Mouse (Mus musculus) forebrain, embryonic 13.5 days (tissue): ENCODE data around the gene Hdac7. TPM values are rescaled to one million over a fixed set of nuclear protein-coding genes. Genes with fewer than 3 reads are reported as not detected.
"Not testable (repeated sequence)": the region's sequence is repeated elsewhere in the genome, so short reads cannot be mapped to it uniquely, and the experiment has no call there.

Experiments used
- ATAC-seq: fragments of 200-750 bp; cut with Nextera tagmentation; 2 replicates; pipeline ENCODE4 v1.8.0; 2017
- H3K27ac ChIP-seq: fragments of 300-500 bp; sonication (generic); 2 replicates; pipeline ENCODE4 v1.5.1; 2015; ENCODE audit warnings: inconsistent platforms, mild to moderate bottlenecking, moderate library complexity
- H3K27me3 ChIP-seq: fragments of 300-500 bp; sonication (generic); 2 replicates; pipeline ENCODE4 v1.6.1; 2015; ENCODE audit warnings: mild to moderate bottlenecking, inconsistent platforms
- H3K36me3 ChIP-seq: fragments of 300-500 bp; sonication (generic); 2 replicates; pipeline ENCODE4 v1.6.1; 2015; ENCODE audit warnings: mild to moderate bottlenecking, inconsistent platforms; ENCODE audit not compliant: poor library complexity, severe bottlenecking
- H3K4me1 ChIP-seq: fragments of 300-500 bp; sonication (generic); 2 replicates; pipeline ENCODE4 v1.6.1; 2015; ENCODE audit warnings: inconsistent platforms
- H3K4me2 ChIP-seq: fragments of 300-500 bp; sonication (generic); 2 replicates; pipeline ENCODE4 v1.6.1; 2015; ENCODE audit warnings: inconsistent platforms, mild to moderate bottlenecking, moderate library complexity
- H3K4me3 ChIP-seq: fragments of 300-500 bp; sonication (generic); 2 replicates; pipeline ENCODE4 v1.5.1; 2015; ENCODE audit warnings: mild to moderate bottlenecking, inconsistent platforms
- H3K9ac ChIP-seq: fragments of 300-500 bp; sonication (generic); 2 replicates; pipeline ENCODE4 v1.6.1; 2015; ENCODE audit warnings: mild to moderate bottlenecking, inconsistent platforms
- H3K9me3 ChIP-seq: fragments of 300-500 bp; sonication (generic); replicated peaks from 2 replicates; pipeline ENCODE4 v1.6.1; 2016; ENCODE audit warnings: inconsistent platforms
- WGBS: fragments of 180-500 bp; shearing (Covaris S2); methylation state at CpG from one replicate; pipeline ENCODE4 v1.1.7; 2015; 5-methylcytosine and 5-hydroxymethylcytosine counted together
- polyA plus RNA-seq: library from polyadenylated mRNA; unstranded; fragments of >200 nt; fragmentation: Nextera tagmentation; extraction: Ambion mirVana; gene quantifications from 2 replicates; pipeline ENCODE4 v1.2.1, GENCODE M21; 2015

Hdac7 gene
- polyA plus RNA-seq, 1 experiment from 2014 or later, result 20.3 TPM

- H3K36me3 ChIP-seq, result no peaks in the 10 kb centered on the region
- 85% methylated on average over 19 of the region's 19 CpGs for WGBS
- no peaks in the 10 kb centered on the region for H3K27me3 ChIP-seq
- no peak overlapping the region for H3K4me2 ChIP-seq
- H3K9me3 ChIP-seq, result no peaks in the 10 kb centered on the region
- H3K27ac ChIP-seq, result no peak overlapping the region
- H3K9ac ChIP-seq, result no peak overlapping the region
- H3K4me3 ChIP-seq, result no peak overlapping the region
- no peaks in the 10 kb centered on the region for H3K4me1 ChIP-seq
- ATAC-seq, result no peak
Measured at GRCm38 (mm10) chr15:97871055-97872030, 27.0 kb upstream of the Hdac7 start.

DNA sequence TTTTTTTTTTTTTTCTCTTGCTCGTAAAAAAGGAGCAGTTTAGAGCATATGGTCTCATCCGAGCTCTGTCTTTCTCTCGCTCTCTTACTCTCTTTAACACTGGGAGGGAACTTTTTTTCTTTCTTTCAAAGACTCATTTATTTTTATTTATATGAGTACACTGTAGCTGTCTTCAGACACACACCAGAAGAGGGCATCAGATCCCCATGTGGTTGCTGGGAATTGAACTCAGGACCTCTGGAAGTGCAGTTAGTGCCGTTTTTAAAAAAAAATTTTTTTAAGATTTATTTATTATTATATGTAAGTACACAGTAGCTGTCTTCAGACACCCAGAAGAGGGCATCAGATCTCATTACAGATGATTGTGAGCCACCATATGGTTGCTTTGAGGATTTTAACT, 25.8 kb upstream of the Hdac7 start:
- not testable (repeated sequence) for H3K27ac ChIP-seq, ATAC-seq, H3K4me3 ChIP-seq, H3K9ac ChIP-seq, H3K9me3 ChIP-seq, H3K4me2 ChIP-seq, H3K4me1 ChIP-seq, H3K27me3 ChIP-seq, H3K36me3 ChIP-seq
- WGBS, result 86% methylated on average over 4 of the region's 4 CpGs

DNA sequence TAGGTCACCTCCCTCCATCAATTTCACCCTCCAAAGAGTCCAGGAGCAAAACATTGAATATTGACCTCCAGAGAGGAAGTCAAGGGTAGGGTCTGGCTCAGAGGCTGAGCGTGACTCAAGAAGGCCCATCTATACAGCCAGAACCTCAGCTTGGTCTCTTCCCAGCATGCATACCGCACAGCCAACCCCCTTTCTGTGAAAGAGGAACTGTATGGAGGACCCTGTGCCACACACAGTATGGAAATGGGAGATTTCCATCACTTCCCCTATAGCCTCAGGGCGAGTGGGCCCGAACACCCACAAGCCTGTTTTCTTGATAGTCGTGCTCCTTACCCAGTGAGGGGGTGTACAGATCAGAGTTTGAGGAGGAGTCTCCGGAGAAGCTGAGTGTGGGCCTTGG, 24.7 kb upstream of the Hdac7 start:
- H3K36me3 ChIP-seq, result no peaks in the 10 kb centered on the region
- H3K4me2 ChIP-seq, result no peak overlapping the region
- no peak for ATAC-seq
- H3K27me3 ChIP-seq, result no peaks in the 10 kb centered on the region
- no peak overlapping the region for H3K4me3 ChIP-seq
- no peaks in the 10 kb centered on the region for H3K4me1 ChIP-seq
- peaks cover 5% of the 10 kb centered on the region; the same call in 1 of the 2 replicates for H3K9me3 ChIP-seq
- no peak overlapping the region for H3K9ac ChIP-seq
- 93% methylated on average over 6 of the region's 6 CpGs for WGBS
- H3K27ac ChIP-seq, result no peak overlapping the region

GRCm38 (mm10) chr15:97865988-97866387, 21.7 kb upstream of the Hdac7 start:
- H3K4me2 ChIP-seq, result no peak overlapping the region
- H3K4me3 ChIP-seq, result no peak overlapping the region
- no peaks in the 10 kb centered on the region for H3K36me3 ChIP-seq
- no peak overlapping the region for H3K9ac ChIP-seq
- WGBS, result 90% methylated on average over 2 of the region's 2 CpGs
- no peak overlapping the region for H3K27ac ChIP-seq
- peaks cover 5% of the 10 kb centered on the region; the same call in 1 of the 2 replicates for H3K9me3 ChIP-seq
- H3K27me3 ChIP-seq, result no peaks in the 10 kb centered on the region
- no peak for ATAC-seq
- peaks cover 8% of the 10 kb centered on the region; the same call in 1 of the 2 replicates for H3K4me1 ChIP-seq

- no peak overlapping the region for H3K4me2 ChIP-seq
- peaks cover 5% of the 10 kb centered on the region; the same call in 1 of the 2 replicates for H3K9me3 ChIP-seq
- no peaks in the 10 kb centered on the region for H3K27me3 ChIP-seq
- WGBS, result 72% methylated on average over 6 of the region's 6 CpGs
- H3K36me3 ChIP-seq, result no peaks in the 10 kb centered on the region
- no peak overlapping the region; the same call in 1 of the 2 replicates for H3K27ac ChIP-seq
- no peak for ATAC-seq
- H3K9ac ChIP-seq, result no peak overlapping the region
- peaks cover 8% of the 10 kb centered on the region; the same call in 1 of the 2 replicates for H3K4me1 ChIP-seq
- no peak overlapping the region for H3K4me3 ChIP-seq
Measured at GRCm38 (mm10) chr15:97865175-97865574, 20.9 kb upstream of the Hdac7 start.

DNA sequence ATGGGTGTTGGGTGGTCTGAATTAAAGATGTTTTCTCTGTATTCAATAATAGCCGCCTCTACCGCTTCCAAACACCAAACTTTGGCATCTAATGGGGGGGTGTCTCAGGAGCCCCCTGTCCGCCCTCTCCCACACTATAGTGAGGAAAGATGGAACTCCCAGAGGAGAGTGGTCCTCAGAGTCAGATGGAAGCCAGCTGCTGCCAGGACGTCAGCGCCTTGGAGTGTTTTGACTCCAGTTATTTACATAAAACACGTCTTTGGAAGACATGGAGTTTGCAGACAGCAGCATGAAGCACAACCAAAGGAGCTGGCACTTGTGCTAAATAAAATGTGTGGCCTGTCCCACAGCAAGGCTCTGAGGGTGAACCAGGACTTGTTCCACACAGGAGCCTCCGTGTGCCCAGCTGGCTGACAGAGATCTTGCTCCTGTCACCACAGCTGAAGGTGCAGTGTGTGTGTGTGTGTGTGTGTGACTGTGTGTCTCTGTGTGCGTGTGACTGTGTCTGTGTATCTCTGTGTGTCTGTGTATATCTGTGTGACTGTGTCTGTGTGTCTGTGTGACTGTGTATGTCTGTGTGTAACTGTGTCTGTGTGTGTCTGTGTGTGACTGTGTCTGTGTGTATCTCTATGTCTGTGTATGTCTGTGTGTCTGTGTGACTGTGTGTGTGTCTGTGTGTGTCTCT, 20.2 kb upstream of the Hdac7 start:
- ATAC-seq, result no peak
- H3K9me3 ChIP-seq, result peaks cover 5% of the 10 kb centered on the region; the same call in 1 of the 2 replicates
- WGBS, result 78% methylated on average over 8 of the region's 8 CpGs
- H3K27ac ChIP-seq, result no peak overlapping the region
- no peaks in the 10 kb centered on the region for H3K36me3 ChIP-seq
- no peak overlapping the region for H3K4me2 ChIP-seq
- H3K4me3 ChIP-seq, result no peak overlapping the region
- no peaks in the 10 kb centered on the region for H3K27me3 ChIP-seq
- peaks cover 8% of the 10 kb centered on the region; the same call in 1 of the 2 replicates for H3K4me1 ChIP-seq
- no peak overlapping the region for H3K9ac ChIP-seq

GRCm38 (mm10) chr15:97863494-97863881, 19.2 kb upstream of the Hdac7 start:
- WGBS, result 76% methylated on average over 18 of the region's 18 CpGs
- ATAC-seq, result no peak
- no peak overlapping the region for H3K4me2 ChIP-seq

GRCm38 (mm10) chr15:97862881-97863493, 18.7 kb upstream of the Hdac7 start:
- Histone ChIP-seq H3K36me3 (no peaks in the 10 kb centered on the region), H3K4me3 (no peak overlapping the region), H3K27me3 (no peaks in the 10 kb centered on the region), H3K27ac (no peak overlapping the region), H3K9ac (no peak overlapping the region), H3K9me3 (peaks cover 5% of the 10 kb centered on the region; the same call in 1 of the 2 replicates), H3K4me1 (peaks cover 8% of the 10 kb centered on the region; the same call in 1 of the 2 replicates), H3K4me2 (no peak overlapping the region)
- no peak for ATAC-seq
- WGBS, result 34% methylated on average over 14 of the region's 14 CpGs

More at GRCm38 (mm10) chr15:97863494-97863881, 19.2 kb upstream of the Hdac7 start:
- H3K27ac ChIP-seq, result no peak overlapping the region
- no peak overlapping the region for H3K9ac ChIP-seq
- no peaks in the 10 kb centered on the region for H3K27me3 ChIP-seq
- peaks cover 8% of the 10 kb centered on the region; the same call in 1 of the 2 replicates for H3K4me1 ChIP-seq
- no peak overlapping the region for H3K4me3 ChIP-seq
- H3K36me3 ChIP-seq, result no peaks in the 10 kb centered on the region
- peaks cover 5% of the 10 kb centered on the region; the same call in 1 of the 2 replicates for H3K9me3 ChIP-seq

GRCm38 (mm10) chr15:97860353-97860752, 16.1 kb upstream of the Hdac7 start:
- H3K36me3 ChIP-seq, result no peaks in the 10 kb centered on the region
- H3K27ac ChIP-seq, result no peak overlapping the region
- H3K9ac ChIP-seq, result no peak overlapping the region
- 79% methylated on average over 3 of the region's 3 CpGs for WGBS
- peaks cover 8% of the 10 kb centered on the region; the same call in 1 of the 2 replicates for H3K4me1 ChIP-seq
- no peak for ATAC-seq
- H3K4me2 ChIP-seq, result no peak overlapping the region
- H3K9me3 ChIP-seq, result no peaks in the 10 kb centered on the region
- no peak overlapping the region for H3K4me3 ChIP-seq
- H3K27me3 ChIP-seq, result no peaks in the 10 kb centered on the region

GRCm38 (mm10) chr15:97858431-97858830, 14.1 kb upstream of the Hdac7 start:
- no peak for ATAC-seq
- no peak overlapping the region for H3K4me2 ChIP-seq

GRCm38 (mm10) chr15:97854551-97854950, 10.2 kb upstream of the Hdac7 start:
- Histone ChIP-seq H3K9ac (no peak overlapping the region), H3K9me3 (no peaks in the 10 kb centered on the region), H3K4me2 (no peak overlapping the region), H3K36me3 (no peaks in the 10 kb centered on the region), H3K4me3 (no peak overlapping the region), H3K27me3 (no peaks in the 10 kb centered on the region), H3K4me1 (0 out of 2 replicates have a peak, but pooled peaks cover under 1% of the 10 kb centered on the region), H3K27ac (no peak overlapping the region)
- ATAC-seq, result no peak
- WGBS, result 71% methylated on average over 6 of the region's 6 CpGs

More at GRCm38 (mm10) chr15:97858431-97858830, 14.1 kb upstream of the Hdac7 start:
- Histone ChIP-seq H3K4me3 (no peak overlapping the region), H3K27ac (no peak overlapping the region), H3K27me3 (no peaks in the 10 kb centered on the region), H3K9ac (no peak overlapping the region), H3K36me3 (no peaks in the 10 kb centered on the region), H3K4me1 (peaks cover 8% of the 10 kb centered on the region; the same call in 1 of the 2 replicates), H3K9me3 (no peaks in the 10 kb centered on the region)
- WGBS, result 81% methylated on average over 4 of the region's 4 CpGs
